Mouse (Mus musculus) G1E (cell line): ENCODE results near the gene Ilf2. TPM values are rescaled to one million over a fixed set of nuclear protein-coding genes. Genes with fewer than 3 reads are reported as not detected.

Source experiments
- ATAC-seq: 2 replicates; pipeline ENCODE4 v1.8.0; 2016; ENCODE audit warnings: mild to moderate bottlenecking; ENCODE audit not compliant: insufficient number of reproducible peaks, poor library complexity, low FRiP score, severe bottlenecking; ENCODE audit errors: extremely low read depth
- DNase-seq: peaks from one replicate; pipeline ENCODE4 v3.0.0; 2012; ENCODE audit warnings: low spot score
- H3K27me3 ChIP-seq: 2 replicates; pipeline ENCODE4 v1.6.1; 2012; ENCODE audit warnings: mild to moderate bottlenecking, low read length, inconsistent platforms; ENCODE audit not compliant: insufficient read depth
- H3K36me3 ChIP-seq: replicated peaks from 2 replicates; pipeline ENCODE3; 2012; ENCODE audit warnings: mild to moderate bottlenecking, inconsistent platforms
- H3K4me1 ChIP-seq: 2 replicates; pipeline ENCODE4 v1.6.1; 2012; ENCODE audit warnings: low read depth, low read length, inconsistent platforms, mixed read lengths; ENCODE audit not compliant: insufficient read depth
- H3K4me3 ChIP-seq: 2 replicates; pipeline ENCODE4 v1.5.1; 2012; ENCODE audit warnings: low read depth, mild to moderate bottlenecking, inconsistent platforms, low read length, moderate library complexity, mixed read lengths
- H3K9me3 ChIP-seq: replicated peaks from 2 replicates; pipeline ENCODE4 v1.6.1; 2012; ENCODE audit warnings: inconsistent platforms
- CTCF ChIP-seq: IDR thresholded peaks from 2 replicates; pipeline ENCODE4 v1.5.1; 2012; ENCODE audit warnings: low read depth, low read length, inconsistent platforms, mixed read lengths
- GATA1 ChIP-seq: IDR thresholded peaks from 2 replicates; pipeline ENCODE4 v1.6.1; 2012; ENCODE audit warnings: borderline replicate concordance, low read length, inconsistent platforms, mixed read lengths
- GATA2 ChIP-seq: IDR thresholded peaks from 2 replicates; pipeline ENCODE4 v1.6.1; 2012; ENCODE audit warnings: low read depth, low read length, inconsistent platforms, borderline replicate concordance
- POLR2AphosphoS5 ChIP-seq: IDR thresholded peaks from 2 replicates; pipeline ENCODE4 v1.6.1; 2012; ENCODE audit warnings: low read depth, low read length, inconsistent platforms; ENCODE audit not compliant: insufficient replicate concordance
- TAL1 ChIP-seq: conservative IDR thresholded peaks from 2 replicates; pipeline ENCODE4 v1.6.1; 2012; ENCODE audit warnings: low read depth, low read length, inconsistent platforms, mixed read lengths
- polyA plus RNA-seq: library from polyadenylated mRNA; stranded (reverse); fragments of >175 nt; gene quantifications from 2 replicates; pipeline ENCODE4 v1.2.3, GENCODE M21; 2012
- total RNA-seq, 2 experiments: library from RNA; stranded (forward) in 1 of 2; stranded (reverse) in 1 of 2; fragments of 200-1000 nt in 1 of 2; fragments of >200 nt in 1 of 2; fragmentation: Nextera tagmentation in 1 of 2; gene quantifications; 2 replicates each; pipeline ENCODE4 v1.2.3; 2014 to 2017

Gene Ilf2
- total and polyA plus RNA-seq, 3 experiments = 21.3 to 181 (median 100) TPM

DNA sequence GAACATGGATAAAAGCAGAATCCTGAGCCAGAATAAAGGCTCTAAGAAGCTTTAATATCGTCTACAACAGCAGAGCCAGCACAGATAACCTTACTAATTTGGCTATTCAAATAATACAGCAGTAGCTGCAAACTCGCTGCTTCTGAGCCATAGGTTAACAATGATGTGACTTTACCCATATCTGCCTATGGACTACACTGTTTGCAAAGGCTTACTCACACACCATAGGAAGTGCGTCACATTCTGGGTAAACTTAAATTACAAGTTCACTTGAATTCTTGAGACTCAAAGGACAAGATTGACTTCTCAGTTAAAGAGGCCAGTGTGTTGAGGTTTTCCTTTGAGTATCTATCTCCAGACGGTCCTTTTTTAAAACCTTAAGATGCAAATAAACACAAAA, 27.5 kb downstream of the Ilf2 start:
- H3K9me3 ChIP-seq = no peaks in the 10 kb centered on the region
- no peak for ATAC-seq

DNA sequence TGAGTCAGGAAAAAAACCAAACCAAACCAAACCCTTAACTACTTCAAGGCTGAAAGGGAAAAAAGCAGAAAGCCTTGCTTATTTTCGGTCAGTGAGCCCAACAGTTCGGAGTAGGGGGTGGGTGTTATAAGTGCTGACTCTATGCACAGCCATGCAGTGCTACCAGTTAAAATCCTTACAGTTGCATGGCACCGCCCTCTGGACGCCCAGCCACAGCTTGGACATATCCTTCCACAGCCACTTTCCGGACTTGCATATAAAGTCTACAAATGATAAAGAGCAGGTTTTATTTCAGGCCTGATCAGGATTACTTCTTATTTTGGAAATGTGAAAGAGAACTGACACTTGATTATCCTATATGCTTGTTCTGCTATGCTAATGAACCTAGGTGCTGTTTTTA, 29.3 kb downstream of the Ilf2 start:
- ATAC-seq (no peak), DNase-seq (no peak)
- TF ChIP-seq TAL1 (no peak), POLR2AphosphoS5 (no peak), GATA2 (no peak), GATA1 (no peak), CTCF (no peak)
- Histone ChIP-seq H3K9me3 (no peaks in the 10 kb centered on the region), H3K27me3 (no peaks in the 10 kb centered on the region), H3K4me1 (peaks cover 34% of the 10 kb centered on the region), H3K4me3 (no peak overlapping the region), H3K36me3 (peaks cover 78% of the 10 kb centered on the region)

More for the DNA sequence above, 27.5 kb downstream of the Ilf2 start:
- DNase-seq = no peak
- H3K4me1 ChIP-seq = peaks cover 34% of the 10 kb centered on the region
- peaks cover 88% of the 10 kb centered on the region for H3K36me3 ChIP-seq
- TF ChIP-seq GATA2 (no peak), POLR2AphosphoS5 (no peak), GATA1 (no peak), CTCF (no peak), TAL1 (no peak)
- no peak overlapping the region for H3K4me3 ChIP-seq
- no peaks in the 10 kb centered on the region for H3K27me3 ChIP-seq

DNA sequence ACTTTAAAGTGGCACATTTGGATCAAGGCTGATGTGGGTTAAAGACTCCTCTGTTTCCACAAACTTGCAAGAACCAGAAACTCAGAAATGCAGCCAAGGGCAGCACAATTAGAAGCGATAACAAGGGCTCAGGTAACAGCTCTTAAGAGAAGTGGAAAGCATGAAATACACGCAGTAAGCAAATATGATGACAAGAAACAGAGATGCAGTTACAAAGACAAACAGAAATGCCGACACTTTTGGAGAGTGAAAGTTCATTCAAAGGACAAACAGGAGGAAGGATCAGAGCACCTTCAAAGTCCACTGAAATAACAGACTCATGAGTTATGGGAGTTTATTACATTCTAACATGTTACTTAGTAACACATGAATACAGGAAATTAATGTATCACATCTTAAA, 30.4 kb downstream of the Ilf2 start:
- no peaks in the 10 kb centered on the region for H3K9me3 ChIP-seq
- H3K36me3 ChIP-seq = peaks cover 74% of the 10 kb centered on the region
- no peak overlapping the region for H3K4me3 ChIP-seq
- H3K27me3 ChIP-seq = no peaks in the 10 kb centered on the region
- DNase-seq (no peak), ATAC-seq (no peak)
- TF ChIP-seq GATA2 (no peak), POLR2AphosphoS5 (no peak), TAL1 (no peak), GATA1 (no peak), CTCF (no peak)
- peaks cover 38% of the 10 kb centered on the region for H3K4me1 ChIP-seq

DNA sequence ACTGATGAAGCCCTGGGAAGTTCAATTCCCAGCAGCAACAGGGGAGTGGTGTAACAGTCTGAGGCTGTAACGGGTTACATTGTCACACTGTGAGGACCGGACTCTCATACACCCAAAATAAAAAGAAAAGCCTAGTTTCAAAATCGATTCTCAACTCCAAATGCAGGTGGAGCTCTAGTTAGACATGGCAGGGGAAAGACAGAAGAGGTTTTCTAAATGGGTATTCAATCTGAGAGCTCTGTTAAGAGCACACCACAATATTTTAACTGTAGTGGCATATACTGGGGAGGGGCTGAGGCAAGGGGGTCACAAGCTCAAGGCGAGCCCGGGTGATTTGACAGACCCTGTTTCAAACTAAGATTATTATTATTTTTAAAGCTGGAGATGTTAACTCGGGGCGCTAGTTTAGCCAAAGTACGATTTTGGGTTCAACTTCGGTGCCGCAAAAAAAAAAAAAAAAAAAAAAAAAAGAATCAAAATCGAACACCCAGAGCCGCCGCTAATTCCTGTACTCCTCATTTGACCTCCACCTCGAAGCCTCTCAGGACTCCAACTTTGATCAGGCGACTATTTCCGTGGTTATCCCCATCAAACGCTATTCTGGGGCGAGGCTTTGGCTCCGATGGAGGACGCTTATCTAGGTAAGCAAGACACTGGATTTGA, 32.5 kb downstream of the Ilf2 start:
- Histone ChIP-seq H3K36me3 (peaks cover 62% of the 10 kb centered on the region), H3K27me3 (no peaks in the 10 kb centered on the region), H3K4me1 (peaks cover 32% of the 10 kb centered on the region), H3K4me3 (peak overlapping the region; percentile 90), H3K9me3 (no peaks in the 10 kb centered on the region)
- DNase-seq = no peak
- TF ChIP-seq TAL1 (no peak), GATA1 (no peak), GATA2 (no peak), POLR2AphosphoS5 (no peak), CTCF (no peak)
- no peak for ATAC-seq

DNA sequence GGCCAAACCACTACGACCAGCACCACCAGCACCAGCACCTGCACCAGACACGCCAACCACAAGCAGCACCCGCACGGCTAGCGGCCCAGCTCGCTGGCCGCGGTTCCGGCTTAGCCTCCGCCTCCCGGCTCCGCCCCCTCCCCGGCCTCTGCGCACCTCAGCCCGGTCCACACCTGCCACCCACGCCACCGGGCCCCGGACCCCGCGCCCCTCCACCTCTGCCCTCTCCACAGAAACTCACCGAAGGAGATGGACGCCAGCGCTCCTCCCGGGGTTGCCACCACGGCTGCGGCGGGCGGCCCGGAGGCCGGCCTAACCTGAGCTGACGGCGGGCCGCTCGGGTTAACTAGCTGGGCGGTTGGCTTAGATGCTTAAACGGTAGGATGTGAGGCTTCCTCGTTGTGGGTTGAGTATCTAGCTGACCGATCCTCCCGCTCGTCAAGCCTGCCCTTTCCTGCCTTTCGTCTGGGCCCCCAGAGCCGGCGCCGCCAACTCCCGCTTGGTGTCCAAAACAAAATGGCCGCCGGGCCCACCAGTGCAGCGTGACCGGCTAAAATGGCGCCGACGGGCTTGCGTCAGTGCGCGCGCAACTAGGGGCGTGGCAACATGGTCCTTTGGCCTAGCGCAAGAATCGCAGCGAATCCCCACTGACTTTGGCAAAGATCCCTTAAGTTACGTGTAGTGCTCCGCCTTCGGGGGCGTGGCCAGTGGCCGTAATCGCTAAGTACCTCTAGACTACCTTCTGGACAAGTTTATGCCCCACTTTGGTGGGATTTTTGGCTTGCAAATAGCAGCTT, 33.2 kb downstream of the Ilf2 start, which contains the start of gene Chtop:
TSS of gene Chtop (minus strand) at position 549 of the 797 bp plus-strand sequence.
- peak within 1 kb of the TSS; percentile 90 for H3K4me3 ChIP-seq
- TF ChIP-seq TAL1 (no peak), POLR2AphosphoS5 (no peak), CTCF (no peak), GATA1 (no peak), GATA2 (no peak)
- H3K4me1 ChIP-seq = peaks cover 37% of the 10 kb centered on the region
- peaks cover 55% of the 10 kb centered on the region for H3K36me3 ChIP-seq
- no peaks in the 10 kb centered on the region for H3K27me3 ChIP-seq
- DNase-seq (peak; percentile 88), ATAC-seq (peak; percentile 94)
- H3K9me3 ChIP-seq = no peaks in the 10 kb centered on the region

DNA sequence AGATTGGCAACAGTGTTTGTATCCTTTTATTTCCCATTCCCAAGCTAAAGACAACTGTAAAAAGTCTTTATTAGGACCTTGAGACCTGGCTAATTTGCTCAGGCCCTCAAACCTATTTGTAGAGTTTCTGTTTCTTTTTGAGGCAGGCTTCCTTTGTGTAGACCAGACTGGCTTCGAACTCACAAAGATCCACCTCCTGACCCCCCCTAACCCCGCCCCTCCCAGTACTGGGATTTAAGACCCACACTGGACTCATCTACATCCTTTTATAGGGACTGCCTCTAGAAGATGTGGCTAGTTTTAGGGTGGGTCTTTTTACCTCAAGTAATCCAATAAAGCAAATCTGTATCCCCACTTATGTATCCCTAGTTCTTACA, 33.8 kb downstream of the Ilf2 start:
- ATAC-seq = no peak
- DNase-seq = no peak
- Histone ChIP-seq H3K4me3 (peak overlapping the region; percentile 90), H3K4me1 (peaks cover 43% of the 10 kb centered on the region), H3K9me3 (no peaks in the 10 kb centered on the region), H3K36me3 (peaks cover 49% of the 10 kb centered on the region), H3K27me3 (no peaks in the 10 kb centered on the region)
- TF ChIP-seq GATA1 = no peak
- TF ChIP-seq GATA2 = no peak
- no peak for TF ChIP-seq POLR2AphosphoS5
- TF ChIP-seq CTCF = no peak
- TF ChIP-seq TAL1 = no peak
